Mouse (Mus musculus) spleen, adult 12 weeks (tissue): ENCODE measurements around the gene Scgb1b12.
"Not testable (repeated sequence)": the region's sequence is repeated elsewhere in the genome, so short reads cannot be mapped to it uniquely, and the experiment has no call there.

ENCODE experiments used
- DNase-seq: peaks from one replicate; pipeline ENCODE4 v3.0.0; 2022; ENCODE audit warnings: low spot score

Gene Scgb1b12

GRCm38 (mm10) chr7:32333882-32334281, at the start of gene Scgb1b12:
Gene Scgb1b12 (plus strand): TSS chr7:32334182.
- DNase-seq, result not testable (repeated sequence)

- DNase-seq, result not testable (repeated sequence)
These were observed 6.8 kb upstream of the Scgb1b12 start, which contains the start of gene Scgb2b12 for GRCm38 (mm10) chr7:32327145-32327544. Gene Scgb2b12 (minus strand): TSS chr7:32327245.
